Mouse (Mus musculus) spleen, adult 18-20 months (tissue): ENCODE results near the gene Loxl3.

Source experiments
- DNase-seq, 2 experiments: peaks; one replicate each; pipeline ENCODE4 v3.0.0; 2022; ENCODE audit warnings: mixed read lengths in 2 of 2

Loxl3 gene

GRCm38 (mm10) chr6:83019044-83019443 lies 14.9 kb upstream of the Loxl3 start:
- no peak for DNase-seq

GRCm38 (mm10) chr6:83020121-83020520 lies 13.9 kb upstream of the Loxl3 start:
- DNase-seq: no peak

- DNase-seq: no peak
These were observed 13.0 kb upstream of the Loxl3 start for GRCm38 (mm10) chr6:83020836-83021593.

- no peak for DNase-seq
These were observed 11.0 kb upstream of the Loxl3 start for GRCm38 (mm10) chr6:83023008-83023407.

- DNase-seq: no peak
These were observed 10.2 kb upstream of the Loxl3 start for GRCm38 (mm10) chr6:83023786-83024185.

GRCm38 (mm10) chr6:83024421-83024820 lies 9.6 kb upstream of the Loxl3 start:
- DNase-seq: no peak

- DNase-seq: no peak
These were observed 8.8 kb upstream of the Loxl3 start for GRCm38 (mm10) chr6:83025221-83025620.

GRCm38 (mm10) chr6:83027293-83027692 lies 6.7 kb upstream of the Loxl3 start:
- DNase-seq: no peak

- no peak for DNase-seq
These were observed 6.3 kb upstream of the Loxl3 start for GRCm38 (mm10) chr6:83027706-83028105.

GRCm38 (mm10) chr6:83029777-83030176 lies 4.2 kb upstream of the Loxl3 start:
- no peak for DNase-seq

GRCm38 (mm10) chr6:83031111-83031510 lies 2.9 kb upstream of the Loxl3 start:
- DNase-seq: no peak

- DNase-seq: no peak
These were observed 1.9 kb upstream of the Loxl3 start for GRCm38 (mm10) chr6:83031921-83032590.

GRCm38 (mm10) chr6:83032769-83033191 lies 1.2 kb upstream of the Loxl3 start:
- DNase-seq: peak; percentile 58 to 64

GRCm38 (mm10) chr6:83034463-83035055 lies 586 bp downstream of the Loxl3 start:
- DNase-seq: no peak

- no peak for DNase-seq
These were observed 3.2 kb downstream of the Loxl3 start for GRCm38 (mm10) chr6:83037188-83037587.

- peak; percentile 93 to 99 for DNase-seq
These were observed 4.6 kb downstream of the Loxl3 start for GRCm38 (mm10) chr6:83038496-83039012.

- DNase-seq: no peak
These were observed 6.6 kb downstream of the Loxl3 start for GRCm38 (mm10) chr6:83040601-83041000.

- no peak for DNase-seq
These were observed 9.6 kb downstream of the Loxl3 start for GRCm38 (mm10) chr6:83043561-83043960.

GRCm38 (mm10) chr6:83043993-83044392 lies 10.0 kb downstream of the Loxl3 start:
- no peak for DNase-seq

- DNase-seq: no peak
These were observed 10.8 kb downstream of the Loxl3 start for GRCm38 (mm10) chr6:83044742-83045141.

- no peak for DNase-seq
These were observed 15.4 kb downstream of the Loxl3 start for GRCm38 (mm10) chr6:83049367-83049766.

- peak in 1 of 2 experiments; percentile 34 for DNase-seq
These were observed 19.4 kb downstream of the Loxl3 start for GRCm38 (mm10) chr6:83053136-83053960.
